Mouse (Mus musculus): ENCODE data around the gene Tmem150b. TPM values are rescaled to one million over a fixed set of nuclear protein-coding genes. Genes with fewer than 3 reads are reported as not detected.

Gene Tmem150b
- total and polyA plus RNA-seq, 3 experiments = 0.17 TPM; not detected in 2

DNA sequence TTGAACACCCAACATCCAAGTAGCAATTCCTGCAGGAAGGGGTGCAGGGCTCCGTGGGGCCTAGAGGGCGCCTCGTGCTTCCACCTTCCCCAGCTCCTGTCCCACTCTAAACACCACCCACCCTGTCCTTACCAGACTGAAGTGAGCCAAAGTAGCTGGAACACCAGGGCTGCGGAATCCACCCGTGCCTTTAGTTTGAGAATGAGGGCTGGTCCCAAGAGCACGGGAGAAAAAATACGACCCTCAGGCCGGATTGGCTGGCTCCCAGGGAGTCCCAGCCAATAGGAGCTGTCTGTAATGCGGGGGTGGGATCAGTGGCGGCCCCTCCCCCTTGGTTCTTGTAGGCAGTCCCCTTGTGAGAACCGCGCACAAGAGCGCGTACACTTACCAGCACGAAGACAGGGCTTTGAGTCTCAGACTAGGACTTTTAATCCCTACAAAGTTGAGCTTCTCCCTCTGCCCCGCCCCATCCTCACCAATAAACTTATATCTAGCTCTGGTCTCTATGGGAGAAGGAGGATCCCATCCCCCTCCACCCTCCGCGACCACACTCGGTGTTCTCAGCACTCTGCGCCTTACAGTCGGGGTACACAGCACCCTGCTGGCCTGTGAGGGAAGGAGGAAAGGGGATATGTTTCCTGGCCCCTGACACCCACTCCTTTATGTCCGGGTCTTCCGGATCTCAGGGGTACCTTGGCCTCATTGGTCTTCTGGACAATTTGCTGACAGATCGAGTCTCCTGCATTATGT is 27.9 kb upstream of the Tmem150b start, which contains the start of gene Cox6b2:
Gene Cox6b2 (minus strand): TSS at position 274 of the 750 bp plus-strand sequence.
- Histone ChIP-seq H3K4me2 (ENCODE audit: insufficient read depth, low read depth, poor library complexity, severe bottlenecking) (no peak within 1 kb of the TSS), H3K79me2 (replicated peaks; ENCODE audit: control insufficient read depth, extremely low read depth, insufficient read depth, poor library complexity, severe bottlenecking) (no peaks in the 10 kb centered on the region), H3K4me1 (ENCODE audit: control insufficient read depth in 1 of 2, insufficient read depth in 2 of 2) (0 out of 4 replicates have a peak, but pooled peaks cover 0 to 4% of the 10 kb centered on the region in 2 experiments), H3K9ac (ENCODE audit: insufficient read depth, low read depth) (no peak within 1 kb of the TSS), H3K4me3 (replicated peaks in 1 of 3; ENCODE audit: low read depth in 2 of 3, low read length in 2 of 3, poor library complexity in 1 of 3) (no peak within 1 kb of the TSS), H3K9me3 (replicated peaks; ENCODE audit: low read length) (no peaks in the 10 kb centered on the region), H3K36me3 (replicated peaks in 1 of 2; ENCODE audit: control insufficient read depth in 1 of 2, insufficient read depth in 1 of 2, low read length in 1 of 2) (peaks cover 0 to 30% of the 10 kb centered on the region in 2 experiments), H3K27me3 (replicated peaks) (no peaks in the 10 kb centered on the region), H3K27ac (ENCODE audit: insufficient read depth, low read depth) (no peak within 1 kb of the TSS)
- in situ Hi-C loops (cut with MboI; ENCODE audit: low pct_ligation_motif_present, low pct_unique_long_range_greater_than_20kb, low sequenced_read_pairs) (no loop called here), dilution Hi-C loops (cut with MboI; ENCODE audit: extremely low pct_ligation_motif_present, extremely low pct_unique_long_range_greater_than_20kb, low sequenced_read_pairs) (no loop called here)
- DNase-seq (ENCODE audit: extremely low read depth) = no peak
- TF ChIP-seq RCOR1 (conservative IDR thresholded peaks at IDR 0.05; ENCODE audit: low read depth, low read length) (no peak), NRF1 (IDR thresholded peaks at IDR 0.05; ENCODE audit: low read depth, low read length) (no peak), ZC3H11A (IDR thresholded peaks at IDR 0.05; ENCODE audit: low read depth, low read length) (no peak), JUND (conservative IDR thresholded peaks at IDR 0.05; ENCODE audit: low read depth, low read length) (no peak), MYC (IDR thresholded peaks at IDR 0.05; ENCODE audit: low read depth, low read length) (no peak)

DNA sequence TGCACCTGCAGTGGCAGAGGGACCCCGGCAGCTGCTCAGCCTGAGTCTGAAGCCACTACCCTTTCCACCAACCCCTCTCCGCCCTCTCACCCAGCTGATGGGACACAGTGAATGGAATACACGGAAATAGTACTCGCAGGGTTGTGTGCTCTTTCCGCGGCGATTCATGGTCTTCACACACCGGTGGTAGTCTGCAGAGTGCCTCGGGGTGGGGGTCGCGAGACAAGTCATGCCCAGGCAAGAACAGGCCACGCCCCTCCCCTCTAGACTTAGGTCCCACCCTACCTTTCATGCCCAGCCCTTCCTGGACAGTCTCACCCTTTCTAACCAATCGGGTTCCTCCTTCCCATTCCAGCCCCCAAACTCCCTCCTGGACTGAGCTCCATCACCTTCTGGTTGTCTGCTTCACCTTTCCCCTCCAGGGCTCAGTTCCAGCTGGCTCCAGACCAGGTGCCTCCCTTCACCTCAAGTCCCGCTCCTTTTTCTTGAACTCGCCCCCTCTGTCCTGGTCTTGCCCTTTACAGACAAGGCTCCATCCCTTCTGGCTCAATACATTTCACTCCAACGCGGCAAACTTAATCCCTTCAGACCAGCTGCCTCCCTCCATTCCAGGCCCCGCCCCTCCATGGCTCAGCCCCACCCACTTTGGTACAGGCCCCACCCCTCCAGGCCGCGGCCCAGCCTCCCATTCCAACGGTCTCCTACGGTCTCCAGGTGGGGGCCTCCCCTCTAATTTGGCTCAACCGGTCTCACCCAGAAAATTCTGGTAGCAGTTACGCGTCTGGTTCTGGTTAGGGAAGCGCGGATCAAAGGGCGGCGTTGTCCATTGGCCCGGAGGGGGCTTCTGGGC is 27.1 kb upstream of the Tmem150b start:
- dilution Hi-C loops (cut with MboI; ENCODE audit: extremely low pct_ligation_motif_present, extremely low pct_unique_long_range_greater_than_20kb, low sequenced_read_pairs) (no loop called here), in situ Hi-C loops (cut with MboI; ENCODE audit: low pct_ligation_motif_present, low pct_unique_long_range_greater_than_20kb, low sequenced_read_pairs) (no loop called here)
- H3K27me3 ChIP-seq (replicated peaks) = no peaks in the 10 kb centered on the region
- H3K27ac ChIP-seq (ENCODE audit: insufficient read depth, low read depth) = no peak overlapping the region
- no peak overlapping the region for H3K9ac ChIP-seq (ENCODE audit: insufficient read depth, low read depth)
- TF ChIP-seq NELFE (IDR thresholded peaks at IDR 0.05; ENCODE audit: low read depth, low read length) (no peak), EP300 (IDR thresholded peaks at IDR 0.05; ENCODE audit: low read length) (no peak), ELF1 (IDR thresholded peaks at IDR 0.05; ENCODE audit: low read depth, low read length) (no peak), ETS1 (conservative IDR thresholded peaks at IDR 0.05; ENCODE audit: low read depth, low read length) (no peak), MXI1 (IDR thresholded peaks at IDR 0.05; ENCODE audit: low read depth, low read length) (no peak), USF1 (IDR thresholded peaks at IDR 0.05; ENCODE audit: low read depth, low read length) (no peak), SIN3A (IDR thresholded peaks at IDR 0.05; ENCODE audit: low read length) (no peak), ZC3H11A (IDR thresholded peaks at IDR 0.05; ENCODE audit: low read depth, low read length) (no peak), CHD2 (IDR thresholded peaks at IDR 0.05; ENCODE audit: low read length) (no peak), POLR2AphosphoS2 (IDR thresholded peaks at IDR 0.05; ENCODE audit: low read depth, low read length) (no peak), SMC3 (IDR thresholded peaks at IDR 0.05; ENCODE audit: low read depth, low read length) (no peak), E2F4 (IDR thresholded peaks at IDR 0.05; ENCODE audit: insufficient replicate concordance, low read depth, low read length) (no peak), CHD1 (IDR thresholded peaks at IDR 0.05; ENCODE audit: low read depth, low read length) (no peak), JUN (IDR thresholded peaks at IDR 0.05; ENCODE audit: insufficient read depth, low read depth, low read length) (no peak), ZNF384 (IDR thresholded peaks at IDR 0.05; ENCODE audit: low read depth, low read length) (no peak), MAX (IDR thresholded peaks at IDR 0.05; ENCODE audit: low read length) (no peak)
- no peaks in the 10 kb centered on the region for H3K9me3 ChIP-seq (replicated peaks; ENCODE audit: low read length)
- H3K4me2 ChIP-seq (ENCODE audit: insufficient read depth, low read depth, poor library complexity, severe bottlenecking) = no peak overlapping the region
- no peak overlapping the region for H3K4me3 ChIP-seq (replicated peaks in 1 of 3; ENCODE audit: low read depth in 2 of 3, low read length in 2 of 3, poor library complexity in 1 of 3)
- no peak for DNase-seq (ENCODE audit: extremely low read depth)
- H3K4me1 ChIP-seq (ENCODE audit: control insufficient read depth in 1 of 2, insufficient read depth in 2 of 2) = 0 out of 4 replicates have a peak, but pooled peaks cover 0 to 4% of the 10 kb centered on the region in 2 experiments
- no peaks in the 10 kb centered on the region for H3K79me2 ChIP-seq (replicated peaks; ENCODE audit: control insufficient read depth, extremely low read depth, insufficient read depth, poor library complexity, severe bottlenecking)
- H3K36me3 ChIP-seq (replicated peaks in 1 of 2; ENCODE audit: control insufficient read depth in 1 of 2, insufficient read depth in 1 of 2, low read length in 1 of 2) = peaks cover 0 to 37% of the 10 kb centered on the region in 2 experiments
